Comparison of ENCODE assay signal across 13 mouse cellular contexts in the genomic region with DNA sequence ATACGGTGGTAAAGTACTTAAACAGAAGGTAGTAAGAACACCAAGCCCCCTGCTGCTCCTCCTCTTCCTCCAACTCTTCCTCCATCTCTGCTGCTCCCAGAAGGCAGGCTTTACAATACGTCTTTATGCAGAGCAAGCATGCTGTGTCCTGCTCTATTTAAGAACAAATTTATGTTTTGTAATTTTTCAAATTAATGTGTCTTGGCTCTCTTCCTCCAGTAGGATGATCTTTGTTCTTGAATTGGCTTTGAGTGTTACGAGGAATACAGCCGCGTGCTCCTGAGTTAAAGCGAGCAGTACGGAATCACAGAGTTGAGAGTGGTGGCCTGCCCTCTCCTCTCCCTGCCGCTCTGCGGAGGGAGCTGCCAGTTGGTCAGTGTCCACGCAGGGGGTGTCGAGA.
"Had no signal": no experiment of that assay in that cellular context is flagged by ENCODE, and none has a peak within 500 bp of the region (broad histone marks: within the 10 kb centered on the region; RNA-seq: fewer than 3 reads in every experiment).

No protein-coding gene starts in this region.

- H3K4me2 ChIP-seq: limb, embryonic 13.5 days; liver, embryonic 11.5 days; liver, embryonic 15.5 days; lung, embryonic 15.5 days; midbrain, embryonic 13.5 days had no signal

- H3K27me3 ChIP-seq: limb, embryonic 13.5 days; lung, embryonic 15.5 days; midbrain, embryonic 13.5 days had no signal

- H3K4me3 ChIP-seq: limb, embryonic 13.5 days; liver, embryonic 15.5 days; lung, embryonic 15.5 days; midbrain, embryonic 13.5 days had no signal

- H3K9ac ChIP-seq: limb, embryonic 13.5 days; liver, embryonic 15.5 days; lung, embryonic 15.5 days; midbrain, embryonic 13.5 days had no signal

- H3K27ac ChIP-seq: limb, embryonic 13.5 days; liver, embryonic 15.5 days; lung, embryonic 15.5 days; midbrain, embryonic 13.5 days had no signal

- DNase-seq: kidney, adult 9 months; kidney, postnatal 25 days; layer of hippocampus, adult 9-11 months; layer of hippocampus, postnatal 36 days; lung, postnatal 36 days; right cerebral cortex, postnatal 14 days; thymus, adult 18-20 months; thymus, postnatal 14 days had no signal

- ATAC-seq: midbrain, embryonic 13.5 days had no signal

- H3K36me3 ChIP-seq: liver, embryonic 15.5 days; lung, embryonic 15.5 days; midbrain, embryonic 13.5 days had no signal

- H3K9me3 ChIP-seq: limb, embryonic 13.5 days; liver, embryonic 15.5 days; lung, embryonic 15.5 days; midbrain, embryonic 13.5 days had no signal
